Mouse (Mus musculus) lung, postnatal 14 days (tissue): Measurements from ENCODE around the gene Fbf1.

Source experiments
- DNase-seq: peaks from one replicate; pipeline ENCODE4 v3.0.0; 2021

Gene Fbf1

DNA sequence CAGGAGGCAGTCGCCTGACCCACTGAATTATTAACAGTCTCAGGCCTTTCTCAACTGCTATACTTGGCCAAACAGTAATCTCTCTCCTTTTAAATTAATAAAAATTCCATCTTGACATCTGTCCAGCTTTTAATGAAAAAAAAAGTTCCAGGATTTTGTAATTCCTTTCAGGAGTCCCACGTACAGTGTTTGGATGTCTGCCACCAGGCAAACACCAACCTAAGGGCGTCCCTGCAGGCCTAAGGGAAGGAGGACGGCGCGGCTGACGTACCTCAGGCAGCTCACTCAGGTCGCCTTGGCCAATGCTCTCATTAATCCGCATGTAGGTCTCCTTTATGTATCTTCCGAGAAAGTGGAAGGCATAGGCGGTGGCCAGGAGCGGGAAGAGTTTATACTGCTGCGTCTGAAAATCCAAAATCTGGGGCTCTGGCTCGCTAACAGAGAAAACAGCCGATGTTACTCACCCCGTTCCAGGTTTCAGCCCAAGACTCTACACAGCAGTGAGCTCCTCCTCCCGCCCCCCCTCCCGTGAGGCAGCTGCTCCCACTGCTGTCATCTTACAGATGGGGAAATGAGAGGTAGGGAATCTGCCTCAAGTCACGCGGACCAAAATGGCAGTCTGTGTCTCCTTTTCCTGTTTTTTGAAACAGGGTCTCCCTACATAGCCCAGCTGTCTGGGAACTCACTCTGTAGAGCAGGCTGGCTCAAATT lies 10.6 kb upstream of the Fbf1 start:
- peak; percentile 42 for DNase-seq

DNA sequence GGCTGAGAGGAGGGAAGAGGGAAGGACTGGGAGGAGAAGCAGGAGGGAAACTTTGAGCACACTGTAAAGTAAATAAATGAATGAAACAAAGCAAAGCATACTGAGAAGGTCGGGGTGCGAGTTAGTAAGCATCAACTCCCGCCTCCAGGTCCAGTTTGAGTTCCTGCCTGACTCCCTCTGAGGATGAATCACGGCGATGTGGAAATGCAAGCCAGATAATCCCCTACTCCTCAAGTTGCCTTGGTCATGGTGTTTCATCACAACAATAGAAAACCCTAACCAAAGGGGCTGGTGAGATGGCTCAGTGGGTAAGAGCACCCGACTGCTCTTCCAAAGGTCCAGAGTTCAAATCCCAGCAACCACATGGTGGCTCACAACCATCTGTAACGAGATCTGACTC lies 8.0 kb upstream of the Fbf1 start:
- DNase-seq: no peak

DNA sequence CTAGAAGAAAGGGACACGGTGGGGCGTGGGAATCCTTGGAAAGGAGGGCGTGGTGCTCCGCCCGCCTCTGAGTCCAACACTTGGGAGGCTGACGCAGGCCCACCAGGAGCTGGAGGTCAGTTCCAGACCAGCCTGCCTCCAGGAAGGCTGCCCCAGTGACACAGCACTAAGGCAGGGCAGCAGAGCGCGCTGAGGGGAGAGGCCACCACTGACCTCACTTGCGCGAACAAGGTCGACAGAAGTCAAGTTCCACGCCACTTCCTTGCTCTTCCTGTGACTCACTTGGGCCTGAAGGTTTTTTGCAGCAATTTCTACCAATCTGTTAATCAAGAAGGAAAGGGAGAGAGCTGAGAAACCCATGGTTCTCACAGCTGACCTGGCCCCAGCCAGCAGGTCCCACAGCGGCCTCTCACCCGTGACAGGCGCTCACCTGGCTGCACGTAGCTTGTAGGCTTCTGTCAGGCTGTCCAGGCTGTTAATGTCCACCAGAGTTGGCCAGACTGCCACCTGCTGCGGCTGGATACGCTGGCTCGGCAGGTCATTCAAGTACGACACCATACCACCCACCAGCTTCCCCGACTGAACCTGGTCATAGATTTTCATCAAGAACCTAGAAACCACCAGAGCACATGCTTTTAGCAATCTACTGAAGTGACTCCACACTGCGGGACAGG lies 6.9 kb upstream of the Fbf1 start:
- DNase-seq: no peak

DNA sequence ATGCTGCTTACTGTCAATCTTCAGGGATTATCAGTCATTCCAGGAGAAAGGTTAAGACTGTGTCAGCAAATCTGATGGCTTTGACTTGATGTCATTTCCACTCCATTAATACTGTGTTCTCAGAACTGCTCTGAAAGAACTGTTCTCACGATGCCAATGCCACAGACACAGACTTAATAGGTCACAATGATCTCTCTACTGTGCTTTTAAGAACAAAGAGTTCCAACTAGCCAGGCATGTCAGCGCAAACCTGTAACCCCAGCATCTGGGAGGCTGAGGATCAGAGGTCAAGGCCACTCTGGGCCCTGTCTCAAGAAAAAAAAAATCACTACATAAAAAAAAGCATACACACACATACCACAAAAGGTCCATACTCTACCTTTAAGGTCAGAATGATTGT lies 4.0 kb upstream of the Fbf1 start:
- DNase-seq: no peak

DNA sequence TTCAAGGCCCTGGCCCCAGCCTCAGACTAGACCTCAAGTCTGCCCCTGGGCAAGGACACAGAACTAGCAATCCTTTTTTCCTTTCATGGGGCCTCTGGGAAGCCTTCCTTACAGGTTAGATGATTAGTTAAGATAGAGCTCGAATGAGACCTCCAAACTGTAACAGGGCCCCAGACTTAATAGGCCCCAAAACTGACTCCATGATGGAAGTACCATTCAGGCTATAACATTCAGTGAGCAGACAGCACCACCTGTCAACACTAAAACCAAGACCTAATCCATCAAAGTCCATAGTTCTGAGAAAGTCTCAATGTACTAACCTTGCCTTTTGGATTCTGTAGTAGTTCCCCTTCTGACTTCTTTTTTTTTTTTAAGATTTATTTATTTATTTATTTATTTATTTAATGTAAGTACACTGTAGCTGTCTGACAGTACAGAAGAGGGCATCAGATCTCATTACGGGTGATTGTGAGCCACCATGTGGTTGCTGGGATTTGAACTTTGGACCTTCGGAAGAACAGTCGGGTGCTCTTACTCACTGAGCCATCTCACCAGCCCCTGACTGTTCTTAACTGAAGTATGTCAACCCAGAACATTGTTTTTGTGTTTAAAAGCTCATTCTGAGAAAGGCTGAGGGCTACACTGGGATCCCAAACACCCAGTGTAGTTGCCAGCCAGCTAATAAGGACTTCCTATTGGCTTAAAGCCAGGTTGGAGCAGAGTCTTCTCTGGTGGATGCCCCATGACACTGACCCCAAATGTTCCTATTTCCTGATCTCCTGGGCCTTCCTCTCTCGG lies 2.2 kb upstream of the Fbf1 start:
- no peak for DNase-seq

DNA sequence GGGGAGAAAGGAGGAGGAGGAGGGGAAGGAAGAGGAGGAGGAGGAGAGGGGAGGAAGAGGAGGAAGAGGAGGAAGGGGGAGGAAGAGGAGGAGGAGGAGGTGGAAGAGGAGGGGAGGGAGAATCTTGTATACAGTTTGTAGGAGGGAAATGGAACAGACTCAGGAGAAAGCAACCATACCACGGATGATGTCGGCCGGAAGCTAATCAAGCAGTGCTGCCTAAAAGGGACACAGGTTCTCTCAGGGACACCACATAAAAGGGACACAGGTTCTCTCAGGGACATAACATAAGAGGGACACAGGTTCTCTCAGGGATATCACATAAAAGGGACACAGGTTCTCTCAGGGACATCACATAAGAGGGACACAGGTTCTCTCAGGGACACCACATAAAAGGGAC lies 1.2 kb upstream of the Fbf1 start:
- no peak for DNase-seq

DNA sequence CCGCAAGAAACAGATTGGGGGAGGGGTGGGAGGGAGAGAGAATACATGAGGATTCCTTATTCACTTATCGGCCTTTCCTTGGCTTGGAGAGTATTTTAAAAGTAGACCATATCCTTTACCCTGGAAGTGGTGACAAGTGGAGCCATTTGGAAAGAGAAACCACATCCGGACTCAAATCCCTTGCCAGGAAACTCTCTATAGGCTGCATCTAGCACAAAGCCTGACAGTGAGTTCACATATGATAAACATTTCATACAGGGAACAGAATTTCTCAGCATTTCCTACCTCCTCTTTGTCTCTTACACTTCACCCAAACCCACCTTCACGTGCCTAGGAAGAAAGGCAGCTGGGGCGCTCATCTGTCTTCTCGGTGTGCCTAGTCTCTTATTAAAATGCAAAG lies 734 bp downstream of the Fbf1 start:
- DNase-seq: no peak

DNA sequence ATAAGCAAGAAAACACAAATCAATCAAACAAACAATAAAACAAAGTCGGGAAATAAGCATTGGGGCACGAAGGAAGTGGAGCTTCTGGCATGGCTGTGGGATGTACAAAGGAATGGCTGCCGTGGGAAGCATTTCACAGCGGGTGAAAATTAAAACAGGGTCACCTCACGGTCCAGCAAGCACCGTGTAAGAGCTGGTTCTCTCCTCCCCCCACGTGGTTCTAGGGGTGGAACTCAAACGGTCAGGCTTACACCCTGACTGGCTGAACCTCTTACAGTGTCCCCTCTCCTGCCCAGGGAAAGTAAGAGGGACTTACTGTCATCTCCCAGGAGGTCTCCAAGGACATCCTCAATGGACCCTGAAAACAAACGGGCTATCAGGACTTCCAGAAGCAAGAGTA lies 5.0 kb downstream of the Fbf1 start:
- DNase-seq: no peak

DNA sequence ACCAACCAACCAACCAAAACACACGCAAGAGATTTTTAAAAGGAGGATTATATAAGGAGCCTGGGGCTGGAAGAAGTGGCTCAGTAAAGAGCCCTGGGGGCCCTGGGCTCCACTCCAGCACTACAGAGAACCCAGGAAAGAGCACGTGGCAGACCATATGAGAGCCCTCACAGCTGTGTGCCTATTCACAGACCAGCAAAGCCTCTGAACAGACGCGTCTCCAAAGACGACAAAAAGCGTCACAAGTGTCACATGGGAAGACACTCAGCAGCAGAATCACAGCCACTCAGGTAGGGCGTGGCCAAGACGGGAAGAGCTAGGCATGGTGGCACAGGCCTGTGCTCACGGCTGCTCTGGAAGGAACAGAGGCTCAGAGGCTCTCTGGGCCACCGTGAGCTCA lies 5.8 kb downstream of the Fbf1 start:
- no peak for DNase-seq

DNA sequence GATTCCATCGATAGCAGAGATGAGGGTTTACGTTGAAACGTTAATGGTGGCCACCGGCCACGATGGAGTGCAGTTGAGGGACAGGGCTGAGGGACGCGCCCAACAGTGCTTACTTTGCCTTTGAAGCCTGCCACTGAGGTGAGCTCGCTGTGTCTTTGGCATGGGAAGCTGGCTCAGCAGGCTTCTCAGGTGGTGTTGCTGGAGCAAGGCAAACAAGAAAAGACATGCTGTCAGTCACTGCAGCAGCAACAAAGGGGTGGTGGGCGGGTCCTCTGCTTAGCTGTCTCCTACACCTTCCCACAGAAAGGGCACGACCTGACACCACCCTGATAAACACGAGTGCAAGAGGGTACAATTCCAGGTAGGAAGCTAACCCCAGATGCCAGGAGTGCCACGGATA lies 6.7 kb downstream of the Fbf1 start:
- DNase-seq: no peak

DNA sequence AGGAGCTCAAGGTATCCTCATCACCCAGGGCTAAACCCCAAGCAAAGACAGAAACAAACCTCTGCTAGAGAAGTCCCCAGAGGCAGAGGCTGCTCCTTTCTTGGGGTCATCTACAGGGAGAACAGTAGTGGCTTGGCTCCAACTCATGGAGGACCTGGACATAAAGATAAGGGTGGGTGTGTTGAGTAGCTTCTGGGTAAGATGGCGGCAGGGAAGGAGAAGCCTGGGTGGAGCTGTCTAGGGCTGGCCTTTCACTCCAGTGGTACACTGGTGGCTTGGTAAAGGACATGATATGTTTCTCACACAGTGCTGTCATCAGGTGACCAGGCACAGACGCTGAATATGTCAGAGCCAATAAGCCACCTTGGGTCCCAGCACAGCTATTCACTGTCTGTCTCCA lies 17.0 kb downstream of the Fbf1 start:
- DNase-seq: no peak

DNA sequence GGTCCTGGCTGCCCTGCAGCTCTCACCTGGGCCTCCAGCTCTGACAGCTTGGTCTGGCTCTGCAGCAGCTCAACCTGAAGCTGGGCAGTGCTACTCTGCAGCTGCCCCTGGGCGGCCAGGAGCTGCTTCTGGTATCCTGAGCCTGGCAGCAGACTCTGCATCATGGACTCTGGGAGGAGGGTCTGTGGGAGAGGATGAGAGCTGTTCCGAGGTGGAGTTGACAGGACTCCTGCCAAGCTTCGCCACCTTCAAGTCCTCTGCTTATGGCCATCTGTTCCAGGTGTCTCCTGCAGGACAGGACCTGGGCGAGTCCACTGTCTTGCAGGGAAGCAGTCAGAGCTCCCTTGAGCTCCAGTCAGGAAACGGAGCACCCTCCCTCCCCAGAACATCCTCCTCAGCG lies 18.6 kb downstream of the Fbf1 start:
- no peak for DNase-seq

DNA sequence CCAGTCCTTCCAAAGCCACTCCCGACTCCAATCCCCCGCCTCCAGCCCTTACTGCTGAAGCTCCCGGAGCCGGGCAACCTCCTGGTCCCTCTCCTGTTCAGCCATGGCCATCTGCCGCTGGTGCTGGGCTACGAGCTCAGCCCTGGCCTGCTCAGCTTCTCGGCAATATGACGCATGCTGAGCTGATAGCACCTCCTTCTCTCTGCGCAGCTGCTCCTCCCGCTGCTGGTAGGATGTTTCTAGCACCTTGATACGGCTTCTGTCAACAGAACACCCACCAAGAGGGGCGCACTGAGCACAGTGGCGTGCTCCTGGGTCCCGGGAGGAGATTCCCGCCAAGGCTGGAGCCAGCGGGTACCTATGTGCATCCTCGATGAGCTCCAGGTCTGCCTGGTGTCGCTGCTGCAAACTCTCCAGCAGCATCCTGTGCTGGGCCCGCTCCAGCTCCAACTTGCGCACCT lies 19.2 kb downstream of the Fbf1 start:
- DNase-seq: no peak

DNA sequence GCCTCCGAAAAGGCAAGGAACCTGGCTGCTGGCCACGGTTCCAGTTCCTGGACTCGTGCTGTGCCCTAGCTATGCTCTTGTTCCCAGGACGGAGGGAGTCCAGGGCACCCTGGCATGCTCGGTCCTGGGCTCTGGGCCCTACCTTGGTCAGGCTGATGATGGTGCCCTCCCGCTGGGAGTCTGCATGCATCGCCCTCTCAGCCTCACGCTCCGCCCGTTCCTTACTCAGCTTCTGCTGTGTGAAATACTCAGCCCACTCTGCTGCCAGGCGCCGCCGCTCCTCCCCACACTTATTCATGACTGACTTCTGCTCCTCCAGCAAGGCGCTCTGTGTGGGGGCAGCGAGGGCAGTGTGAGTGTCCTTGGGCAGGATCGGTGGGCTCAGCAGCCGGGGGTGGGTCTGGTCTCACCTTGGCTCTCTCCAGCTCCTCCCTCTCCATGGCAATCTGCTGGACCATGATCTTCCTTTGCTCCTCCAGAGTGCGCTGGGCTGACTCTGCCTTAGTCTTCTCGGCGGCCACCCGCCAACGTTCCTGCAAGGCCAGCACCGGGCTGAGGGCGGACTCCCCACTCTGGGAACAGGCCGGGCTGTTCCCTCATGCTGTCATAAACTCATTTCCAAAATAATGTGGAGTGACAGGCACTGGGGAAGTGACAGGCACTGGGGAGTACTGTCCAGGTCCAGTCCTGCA lies 21.5 kb downstream of the Fbf1 start:
- DNase-seq: no peak

DNA sequence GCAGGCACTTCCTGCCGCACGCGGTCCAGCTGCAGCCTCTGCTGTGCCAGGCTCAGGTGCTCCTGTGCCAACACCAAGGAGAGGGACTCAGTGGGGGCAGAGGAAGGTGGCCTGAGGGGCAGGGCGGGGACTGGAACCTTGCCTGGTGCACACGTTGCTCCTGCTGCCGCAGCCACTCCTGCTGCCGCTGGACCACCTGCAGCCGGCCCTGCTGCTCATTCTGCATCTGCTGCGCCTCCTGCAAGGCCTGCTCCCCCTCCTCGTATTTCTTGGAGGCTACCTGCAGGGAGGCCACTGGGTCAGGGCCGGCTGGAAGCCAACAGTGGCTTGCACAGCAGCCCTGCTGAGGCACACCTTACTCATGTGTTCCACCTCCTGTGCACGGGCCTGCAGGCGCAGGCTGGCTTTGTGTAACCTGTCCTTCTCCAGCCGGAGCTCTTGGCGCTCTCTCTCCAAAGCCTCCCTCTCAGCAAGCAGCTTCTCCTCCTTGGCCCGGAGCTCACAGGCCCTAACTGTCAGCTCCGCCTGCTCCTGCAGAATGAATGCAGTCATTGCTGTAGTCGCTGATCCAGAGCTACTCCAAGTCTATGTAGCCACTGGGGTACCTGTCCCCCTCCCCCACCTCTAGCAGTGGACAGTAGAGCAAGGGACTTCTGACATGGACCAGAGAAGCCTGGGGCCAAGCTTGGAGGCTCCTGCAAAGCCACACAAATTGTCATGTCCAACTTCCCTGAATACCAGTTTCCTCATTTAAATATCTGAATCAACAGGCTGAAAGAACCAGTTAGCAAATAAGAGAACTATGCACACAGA lies 22.3 kb downstream of the Fbf1 start:
- DNase-seq: no peak

DNA sequence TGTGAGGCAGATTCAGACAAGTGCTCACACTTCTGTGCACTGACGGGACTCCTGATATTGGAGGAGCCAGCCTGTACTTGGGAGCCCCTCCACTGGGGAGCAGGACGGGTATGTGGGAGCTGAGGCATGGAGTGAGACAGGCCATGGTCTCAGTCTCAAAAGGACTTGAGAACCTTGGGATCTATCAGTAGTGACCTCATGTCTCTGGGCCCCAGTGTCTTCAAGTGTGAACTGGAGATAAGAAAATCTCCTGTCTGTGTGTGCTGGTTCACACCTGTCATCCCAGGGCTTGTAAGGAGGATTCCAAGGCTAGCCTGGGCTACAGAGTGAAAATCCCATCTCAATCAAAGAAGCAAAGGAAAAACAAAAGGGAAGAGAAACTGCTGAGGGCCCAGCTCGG lies 24.5 kb downstream of the Fbf1 start:
- DNase-seq: no peak

DNA sequence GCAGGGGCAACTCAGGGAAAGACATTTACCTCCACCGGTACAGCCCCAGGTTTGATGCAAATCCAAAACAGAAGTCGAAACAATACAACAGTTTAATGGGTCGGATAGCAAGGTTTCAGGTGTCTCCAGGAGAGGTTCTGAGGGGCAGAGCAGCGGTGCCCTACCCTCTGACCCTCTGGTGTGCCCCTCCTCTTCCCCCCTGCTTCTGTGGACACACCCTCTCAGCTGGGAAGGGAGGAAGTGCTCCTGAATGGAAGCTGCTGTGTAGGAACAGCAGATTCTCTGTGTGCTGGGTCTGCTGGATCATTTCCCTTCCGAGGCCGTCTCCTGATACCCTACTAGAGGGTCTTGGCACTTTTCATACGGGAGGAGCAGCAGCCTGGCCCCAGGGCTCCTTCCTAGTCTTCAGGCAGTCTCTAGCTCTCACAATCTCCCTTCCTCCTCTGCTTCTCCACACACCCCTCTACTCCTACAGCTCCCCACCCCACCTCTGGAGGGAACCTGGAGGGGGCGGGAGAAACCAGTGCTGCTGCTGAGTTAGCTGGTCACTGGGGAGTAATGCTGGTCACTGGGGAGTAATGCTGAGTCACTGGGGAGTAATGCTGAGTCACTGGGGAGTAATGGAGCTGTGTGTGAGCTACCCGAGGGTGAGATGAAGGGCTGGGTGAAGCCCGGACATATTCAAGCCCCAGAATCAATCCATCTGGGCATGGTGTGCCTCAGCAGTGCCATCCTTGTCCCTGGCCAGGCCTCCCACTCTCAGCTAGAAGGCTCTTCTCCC lies 25.6 kb downstream of the Fbf1 start:
- DNase-seq: no peak

DNA sequence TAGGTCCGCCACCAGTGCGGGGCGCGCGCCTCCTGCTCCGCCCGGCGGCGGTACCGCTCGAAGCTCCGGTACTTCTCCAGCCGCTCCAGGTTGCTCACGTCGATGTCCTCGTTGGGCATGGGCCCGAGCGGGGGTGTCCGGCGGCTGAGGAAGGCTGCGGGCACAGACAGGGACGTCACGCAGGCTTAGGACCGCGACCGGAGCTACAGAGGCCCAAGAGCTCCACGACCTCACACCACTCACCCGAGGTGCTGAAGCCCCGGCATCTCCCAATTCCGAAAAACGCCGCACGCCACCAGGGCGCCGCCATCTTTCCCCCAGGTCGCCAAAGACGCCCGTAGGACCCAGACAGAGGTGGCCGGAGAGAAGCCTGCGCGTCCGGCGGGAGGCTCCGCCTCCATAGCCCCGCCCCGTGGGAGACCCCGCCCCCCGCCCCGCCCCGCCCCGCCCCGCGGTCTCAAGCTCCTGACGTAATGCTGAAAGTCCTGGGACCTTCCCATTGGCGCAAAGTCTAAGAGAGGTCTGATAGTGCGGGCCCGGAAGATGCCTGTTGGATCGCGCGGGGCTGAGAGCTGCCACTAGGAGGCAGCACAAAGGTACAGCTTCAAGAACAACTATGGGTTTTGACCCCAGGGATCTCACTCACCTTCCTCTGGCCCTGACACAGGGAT lies 29.4 kb downstream of the Fbf1 start, which contains the start of gene Mrpl38:
Mrpl38 (minus strand) TSS at position 401 of the 671 bp plus-strand sequence.
- peak; percentile 88 for DNase-seq

DNA sequence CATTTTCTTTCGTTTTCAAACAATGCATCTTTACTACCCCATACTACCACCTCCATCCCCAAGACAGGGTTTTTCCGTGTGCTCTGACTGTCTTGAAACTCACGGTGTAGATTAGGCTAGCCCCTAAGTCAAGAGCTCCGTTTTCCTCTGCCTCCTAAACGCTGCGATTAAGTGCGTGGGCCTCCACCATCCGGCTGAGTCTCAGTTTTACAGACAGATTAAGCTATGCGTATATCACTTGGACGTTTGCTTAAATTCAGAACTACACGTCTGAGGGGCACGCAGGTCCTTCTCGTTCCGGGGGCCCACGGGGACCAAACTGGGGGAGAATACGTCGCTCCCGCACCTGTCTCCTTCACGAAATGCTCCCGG lies 29.9 kb downstream of the Fbf1 start:
- DNase-seq: no peak

DNA sequence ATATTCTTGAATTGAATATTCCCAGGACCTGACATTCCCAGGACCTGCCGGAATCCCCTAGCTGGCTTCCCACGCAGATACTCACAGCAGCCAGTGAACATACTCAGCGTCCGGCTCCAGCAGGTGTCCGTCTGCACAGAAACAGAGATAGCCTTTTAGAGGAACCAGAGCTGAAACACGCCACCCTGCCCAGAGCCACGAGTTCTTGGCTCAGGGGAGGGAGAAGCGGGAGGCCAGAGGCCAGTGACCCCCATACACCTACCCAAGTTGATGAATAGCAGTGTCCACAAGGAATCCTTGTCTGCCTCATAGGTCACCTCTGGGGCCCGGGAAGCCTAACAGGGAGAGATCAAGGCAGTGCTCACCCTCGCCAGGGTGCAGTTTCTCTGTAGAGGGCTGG lies 33.8 kb downstream of the Fbf1 start:
- no peak for DNase-seq

DNA sequence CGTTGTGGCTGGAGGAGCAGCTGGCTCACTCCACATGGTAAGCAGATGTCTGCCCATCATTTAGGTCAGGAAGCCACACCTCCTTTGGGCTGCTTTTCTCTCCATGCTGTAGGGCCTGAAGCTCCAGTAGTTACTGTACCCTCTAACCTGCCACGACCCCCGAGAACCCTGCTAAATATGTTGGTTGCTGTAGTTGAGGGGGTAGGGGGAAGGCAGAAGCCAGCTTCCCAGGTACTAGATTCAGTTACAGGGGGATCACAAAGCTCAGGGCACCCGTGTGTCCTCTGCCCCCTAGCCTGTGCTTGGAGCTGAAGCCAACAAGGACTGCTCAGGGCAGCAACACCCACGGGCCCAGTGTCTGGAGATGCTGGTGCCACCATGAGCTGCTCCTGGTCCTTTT lies 34.5 kb downstream of the Fbf1 start:
- no peak for DNase-seq
